Mouse (Mus musculus): ENCODE measurements around the gene Kcng4. TPM values are rescaled to one million over a fixed set of nuclear protein-coding genes. Genes with fewer than 3 reads are reported as not detected.

Kcng4 gene
- polyA plus RNA-seq, 1 experiment from 2014 or later: 0.49 TPM

DNA sequence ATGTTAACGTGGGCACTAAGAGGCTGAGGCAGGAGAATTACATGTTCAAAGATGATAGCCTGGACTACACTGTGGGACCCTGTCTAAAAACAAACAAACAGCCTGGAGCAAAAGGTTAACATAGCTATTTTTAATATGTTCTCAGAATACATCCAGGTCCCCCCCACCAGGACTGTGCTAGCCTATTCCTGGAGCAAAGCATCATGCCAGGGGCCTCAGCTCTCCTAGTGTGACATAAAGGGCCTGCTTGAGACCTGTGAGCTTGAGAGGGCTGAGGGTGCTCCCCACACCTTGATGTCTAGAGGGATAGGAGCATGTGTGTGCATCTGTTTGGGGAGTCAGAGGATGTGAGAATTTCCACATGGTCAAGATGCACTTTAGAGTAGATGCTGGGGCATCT is 11.7 kb downstream of the Kcng4 start:
- Histone ChIP-seq H3K4me1 (replicated peaks; ENCODE audit: control insufficient read depth, insufficient read depth) (no peaks in the 10 kb centered on the region), H3K27ac (replicated peaks) (no peak overlapping the region), H3K9me3 (ENCODE audit: control insufficient read depth, low read length) (no peaks in the 10 kb centered on the region), H3K4me3 (ENCODE audit: low read depth, low read length) (no peak overlapping the region), H3K36me3 (ENCODE audit: control insufficient read depth, insufficient read depth, low read length) (no peaks in the 10 kb centered on the region), H3K9ac (ENCODE audit: low read length) (no peak overlapping the region), H3K27me3 (ENCODE audit: control insufficient read depth, insufficient read depth, low read length) (no peaks in the 10 kb centered on the region), H3K4me2 (replicated peaks; ENCODE audit: low read depth) (no peak overlapping the region)
- WGBS: 56% methylated on average over 1 of the region's 1 CpGs
- no peak for DNase-seq (ENCODE audit: low spot score)
- no peak for TF ChIP-seq EP300 (optimal IDR thresholded peaks at IDR 0.05)
- TF ChIP-seq CTCF (IDR thresholded peaks at IDR 0.05; ENCODE audit: low read depth): no peak
- no peak for ATAC-seq (ENCODE audit: low FRiP score, low TSS enrichment)

DNA sequence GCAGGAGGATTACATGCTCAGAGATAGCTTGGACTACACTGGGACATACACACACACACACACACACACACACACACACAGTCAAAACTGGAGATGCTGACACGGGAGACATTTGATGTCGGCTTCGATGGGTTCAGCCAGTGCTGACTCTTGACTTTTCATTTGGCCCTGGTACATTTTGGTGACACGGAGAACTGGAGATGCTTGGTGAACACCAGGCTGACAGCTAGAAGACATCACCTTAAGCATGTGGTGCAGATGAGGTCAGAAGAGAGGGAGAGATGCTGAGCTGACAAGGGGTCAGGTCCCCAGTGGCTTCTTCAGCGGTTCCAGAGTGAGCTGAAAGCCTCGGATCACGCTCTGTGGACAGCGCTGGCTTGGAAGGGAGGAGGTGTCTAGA is 12.4 kb downstream of the Kcng4 start:
- 90% methylated on average over 8 of the region's 8 CpGs for WGBS
- ATAC-seq (ENCODE audit: low FRiP score, low TSS enrichment) (no peak), DNase-seq (ENCODE audit: low spot score) (no peak)
- H3K4me2 ChIP-seq (replicated peaks; ENCODE audit: low read depth): no peak overlapping the region
- H3K4me1 ChIP-seq (replicated peaks; ENCODE audit: control insufficient read depth, insufficient read depth): no peaks in the 10 kb centered on the region
- no peaks in the 10 kb centered on the region for H3K27me3 ChIP-seq (ENCODE audit: control insufficient read depth, insufficient read depth, low read length)
- no peak overlapping the region for H3K4me3 ChIP-seq (ENCODE audit: low read depth, low read length)
- H3K27ac ChIP-seq (replicated peaks): no peak overlapping the region
- TF ChIP-seq EP300 (optimal IDR thresholded peaks at IDR 0.05) (no peak), CTCF (IDR thresholded peaks at IDR 0.05; ENCODE audit: low read depth) (no peak)
- H3K9me3 ChIP-seq (ENCODE audit: control insufficient read depth, low read length): no peaks in the 10 kb centered on the region
- H3K36me3 ChIP-seq (ENCODE audit: control insufficient read depth, insufficient read depth, low read length): no peaks in the 10 kb centered on the region
- no peak overlapping the region for H3K9ac ChIP-seq (ENCODE audit: low read length)

DNA sequence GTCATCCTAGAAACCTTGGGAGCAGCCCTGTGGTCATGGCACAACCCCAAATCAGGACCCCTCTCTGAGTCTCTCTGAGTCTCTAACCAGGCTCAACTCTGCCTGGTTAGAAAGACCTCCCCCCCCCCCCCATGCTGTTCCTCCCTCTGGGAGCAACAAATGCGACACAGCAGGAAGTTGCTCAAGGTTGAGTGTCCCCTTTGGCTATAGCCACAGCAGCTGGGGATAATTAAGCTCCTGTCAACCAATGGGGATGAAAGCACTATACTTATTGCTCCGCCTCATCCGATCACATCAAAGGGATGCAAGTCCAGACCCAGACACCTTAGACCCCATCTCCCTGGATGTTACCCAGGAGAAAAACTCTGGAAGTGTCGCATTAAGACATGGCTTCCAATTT is 12.9 kb downstream of the Kcng4 start:
- Histone ChIP-seq H3K27me3 (ENCODE audit: control insufficient read depth, insufficient read depth, low read length) (no peaks in the 10 kb centered on the region), H3K4me1 (replicated peaks; ENCODE audit: control insufficient read depth, insufficient read depth) (no peaks in the 10 kb centered on the region), H3K36me3 (ENCODE audit: control insufficient read depth, insufficient read depth, low read length) (no peaks in the 10 kb centered on the region), H3K4me2 (replicated peaks; ENCODE audit: low read depth) (no peak overlapping the region), H3K27ac (replicated peaks) (no peak overlapping the region), H3K4me3 (ENCODE audit: low read depth, low read length) (no peak overlapping the region), H3K9me3 (ENCODE audit: control insufficient read depth, low read length) (no peaks in the 10 kb centered on the region), H3K9ac (ENCODE audit: low read length) (no peak overlapping the region)
- no peak for ATAC-seq (ENCODE audit: low FRiP score, low TSS enrichment)
- TF ChIP-seq EP300 (optimal IDR thresholded peaks at IDR 0.05) (no peak), CTCF (IDR thresholded peaks at IDR 0.05; ENCODE audit: low read depth) (no peak)
- 65% methylated on average over 4 of the region's 4 CpGs for WGBS
- no peak for DNase-seq (ENCODE audit: low spot score)

DNA sequence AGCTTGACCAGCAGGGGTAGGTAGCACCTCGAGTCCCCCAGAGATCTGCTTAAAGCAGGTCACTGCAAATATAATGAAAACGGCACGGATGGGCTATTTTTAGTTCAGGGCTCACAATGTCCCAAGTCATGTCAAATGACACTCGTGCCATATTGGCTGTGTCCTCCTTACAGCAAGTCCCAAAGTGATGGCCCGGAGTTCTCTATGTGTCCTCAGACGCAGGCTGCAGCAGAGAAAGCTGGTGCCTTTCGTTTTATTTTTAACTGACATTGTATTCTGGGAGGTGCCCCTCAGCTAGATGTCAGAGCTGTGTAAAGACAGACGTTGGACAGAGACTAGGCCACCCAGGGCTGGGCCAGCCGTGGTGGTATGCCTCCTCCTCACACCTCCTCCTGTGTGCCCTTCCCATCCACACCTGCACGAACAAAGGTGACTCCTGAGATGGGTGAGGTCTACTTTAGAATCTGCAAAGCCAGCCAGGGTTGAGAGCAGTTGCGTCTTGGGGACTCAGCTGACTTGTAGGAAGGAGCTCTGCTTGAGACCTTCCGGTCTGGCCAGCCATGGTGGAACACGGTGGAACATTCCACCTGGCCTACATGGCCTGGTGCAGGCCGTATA is 14.5 kb downstream of the Kcng4 start:
- H3K9ac ChIP-seq (ENCODE audit: low read length): no peak overlapping the region
- no peaks in the 10 kb centered on the region for H3K4me1 ChIP-seq (replicated peaks; ENCODE audit: control insufficient read depth, insufficient read depth)
- H3K27me3 ChIP-seq (ENCODE audit: control insufficient read depth, insufficient read depth, low read length): no peaks in the 10 kb centered on the region
- H3K4me2 ChIP-seq (replicated peaks; ENCODE audit: low read depth): no peak overlapping the region
- ATAC-seq (ENCODE audit: low FRiP score, low TSS enrichment): no peak
- H3K4me3 ChIP-seq (ENCODE audit: low read depth, low read length): no peak overlapping the region
- H3K36me3 ChIP-seq (ENCODE audit: control insufficient read depth, insufficient read depth, low read length): no peaks in the 10 kb centered on the region
- WGBS: 74% methylated on average over 14 of the region's 14 CpGs
- no peak for DNase-seq (ENCODE audit: low spot score)
- no peak overlapping the region for H3K27ac ChIP-seq (replicated peaks)
- TF ChIP-seq CTCF (IDR thresholded peaks at IDR 0.05; ENCODE audit: low read depth) (no peak), EP300 (optimal IDR thresholded peaks at IDR 0.05) (no peak)
- H3K9me3 ChIP-seq (ENCODE audit: control insufficient read depth, low read length): no peaks in the 10 kb centered on the region

DNA sequence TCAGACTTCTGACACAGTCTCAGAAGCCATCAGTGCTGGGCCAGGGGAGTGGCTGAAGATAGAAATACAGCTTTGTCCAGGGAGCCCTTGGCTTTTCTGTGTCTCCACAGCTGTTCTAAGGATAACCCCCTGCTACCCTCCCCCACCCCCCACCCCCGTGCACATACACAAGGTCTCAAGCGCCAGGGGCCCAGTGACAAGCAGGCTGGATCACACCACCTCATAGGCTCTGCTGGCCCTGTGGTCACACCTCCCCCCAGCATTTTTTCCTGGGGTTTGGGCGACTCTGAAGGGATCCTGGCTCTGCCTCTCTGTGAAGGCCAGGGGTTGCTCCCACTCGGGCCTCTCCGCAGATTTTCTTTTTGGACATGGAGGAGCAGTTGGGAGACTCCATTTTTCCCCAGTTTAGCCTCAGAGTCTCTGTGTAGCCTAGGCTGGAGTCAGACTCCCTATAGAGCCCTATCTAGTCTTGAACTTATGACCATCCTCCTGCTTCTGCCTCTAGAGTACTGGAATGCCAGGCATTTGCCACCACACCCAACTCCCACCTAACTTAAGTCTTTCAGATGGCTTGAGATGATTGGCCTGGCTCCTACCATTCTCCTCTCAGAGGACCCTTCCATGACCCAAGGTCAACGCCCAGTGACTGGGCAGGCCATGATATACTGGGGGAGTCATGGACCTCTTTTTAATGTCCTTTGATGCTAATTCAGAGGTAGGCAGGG is 15.2 kb downstream of the Kcng4 start:
- no peak for ATAC-seq (ENCODE audit: low FRiP score, low TSS enrichment)
- TF ChIP-seq EP300 (optimal IDR thresholded peaks at IDR 0.05) (no peak), CTCF (IDR thresholded peaks at IDR 0.05; ENCODE audit: low read depth) (no peak)
- H3K4me2 ChIP-seq (replicated peaks; ENCODE audit: low read depth): no peak overlapping the region
- H3K36me3 ChIP-seq (ENCODE audit: control insufficient read depth, insufficient read depth, low read length): no peaks in the 10 kb centered on the region
- no peak overlapping the region for H3K4me3 ChIP-seq (ENCODE audit: low read depth, low read length)
- no peak overlapping the region for H3K9ac ChIP-seq (ENCODE audit: low read length)
- H3K4me1 ChIP-seq (replicated peaks; ENCODE audit: control insufficient read depth, insufficient read depth): no peaks in the 10 kb centered on the region
- H3K27ac ChIP-seq (replicated peaks): no peak overlapping the region
- DNase-seq (ENCODE audit: low spot score): no peak
- H3K9me3 ChIP-seq (ENCODE audit: control insufficient read depth, low read length): no peaks in the 10 kb centered on the region
- WGBS: 71% methylated on average over 6 of the region's 6 CpGs
- no peaks in the 10 kb centered on the region for H3K27me3 ChIP-seq (ENCODE audit: control insufficient read depth, insufficient read depth, low read length)

DNA sequence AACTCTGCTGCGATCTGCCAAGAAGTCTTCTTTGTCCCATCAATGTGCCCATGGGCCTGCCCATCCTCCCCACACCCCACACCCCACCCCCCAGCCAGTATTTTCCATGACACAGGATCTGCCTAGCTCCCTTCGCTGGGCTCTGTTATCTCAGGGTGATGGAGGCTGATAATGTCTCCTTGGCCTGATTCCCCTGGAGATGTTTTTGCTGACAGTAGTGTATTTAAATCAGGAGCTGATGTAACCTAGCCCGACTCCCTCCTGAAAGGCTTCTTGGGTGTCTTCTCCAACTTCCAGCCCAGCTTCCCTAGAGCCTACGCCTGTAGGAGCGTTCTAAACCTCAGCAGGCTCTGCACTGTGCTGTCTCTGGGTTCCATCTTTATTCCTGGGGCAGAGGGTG is 16.6 kb downstream of the Kcng4 start:
- Histone ChIP-seq H3K27ac (replicated peaks) (no peak overlapping the region), H3K4me2 (replicated peaks; ENCODE audit: low read depth) (no peak overlapping the region), H3K4me1 (replicated peaks; ENCODE audit: control insufficient read depth, insufficient read depth) (no peaks in the 10 kb centered on the region), H3K27me3 (ENCODE audit: control insufficient read depth, insufficient read depth, low read length) (no peaks in the 10 kb centered on the region), H3K4me3 (ENCODE audit: low read depth, low read length) (no peak overlapping the region), H3K9me3 (ENCODE audit: control insufficient read depth, low read length) (no peaks in the 10 kb centered on the region), H3K36me3 (ENCODE audit: control insufficient read depth, insufficient read depth, low read length) (no peaks in the 10 kb centered on the region), H3K9ac (ENCODE audit: low read length) (no peak overlapping the region)
- DNase-seq (ENCODE audit: low spot score) (no peak), ATAC-seq (ENCODE audit: low FRiP score, low TSS enrichment) (no peak)
- 51% methylated on average over 5 of the region's 5 CpGs for WGBS
- TF ChIP-seq EP300 (optimal IDR thresholded peaks at IDR 0.05) (no peak), CTCF (IDR thresholded peaks at IDR 0.05; ENCODE audit: low read depth) (no peak)
